Mouse (Mus musculus): ENCODE measurements at regions not wholly inside any gene's neighbourhood (a gene's known extent, or its start where the extent isn't known, plus 50 kb on each side); places are given as distances from the start of the nearest gene placed in this dataset.

GRCm38 (mm10) chr1:186855474-186856036 is 106.4 kb upstream of the Rrp15 start:
- Histone ChIP-seq H3K9me3 (no peaks in the 10 kb centered on the region), H3K4me1 (no peaks in the 10 kb centered on the region), H3K27me3 (ENCODE audit: insufficient read depth, poor library complexity, severe bottlenecking) (no peaks in the 10 kb centered on the region), H3K27ac (no peak overlapping the region), H3K4me3 (no peak overlapping the region), H3K36me3 (no peaks in the 10 kb centered on the region)
- DNase-seq (ENCODE audit: low spot score), result no peak
- 58% methylated on average over 3 of the region's 3 CpGs for WGBS

- WGBS, result 81% methylated on average over 7 of the region's 7 CpGs
- Histone ChIP-seq H3K27me3 (ENCODE audit: insufficient read depth, poor library complexity, severe bottlenecking) (no peaks in the 10 kb centered on the region), H3K36me3 (no peaks in the 10 kb centered on the region), H3K9me3 (no peaks in the 10 kb centered on the region), H3K4me1 (peaks cover 5% of the 10 kb centered on the region; the same call in 1 of the 2 replicates), H3K4me3 (no peak overlapping the region), H3K27ac (no peak overlapping the region)
- DNase-seq (ENCODE audit: low spot score), result no peak
Measured at GRCm38 (mm10) chr1:186845256-186845655, 96.1 kb upstream of the Rrp15 start.

DNA sequence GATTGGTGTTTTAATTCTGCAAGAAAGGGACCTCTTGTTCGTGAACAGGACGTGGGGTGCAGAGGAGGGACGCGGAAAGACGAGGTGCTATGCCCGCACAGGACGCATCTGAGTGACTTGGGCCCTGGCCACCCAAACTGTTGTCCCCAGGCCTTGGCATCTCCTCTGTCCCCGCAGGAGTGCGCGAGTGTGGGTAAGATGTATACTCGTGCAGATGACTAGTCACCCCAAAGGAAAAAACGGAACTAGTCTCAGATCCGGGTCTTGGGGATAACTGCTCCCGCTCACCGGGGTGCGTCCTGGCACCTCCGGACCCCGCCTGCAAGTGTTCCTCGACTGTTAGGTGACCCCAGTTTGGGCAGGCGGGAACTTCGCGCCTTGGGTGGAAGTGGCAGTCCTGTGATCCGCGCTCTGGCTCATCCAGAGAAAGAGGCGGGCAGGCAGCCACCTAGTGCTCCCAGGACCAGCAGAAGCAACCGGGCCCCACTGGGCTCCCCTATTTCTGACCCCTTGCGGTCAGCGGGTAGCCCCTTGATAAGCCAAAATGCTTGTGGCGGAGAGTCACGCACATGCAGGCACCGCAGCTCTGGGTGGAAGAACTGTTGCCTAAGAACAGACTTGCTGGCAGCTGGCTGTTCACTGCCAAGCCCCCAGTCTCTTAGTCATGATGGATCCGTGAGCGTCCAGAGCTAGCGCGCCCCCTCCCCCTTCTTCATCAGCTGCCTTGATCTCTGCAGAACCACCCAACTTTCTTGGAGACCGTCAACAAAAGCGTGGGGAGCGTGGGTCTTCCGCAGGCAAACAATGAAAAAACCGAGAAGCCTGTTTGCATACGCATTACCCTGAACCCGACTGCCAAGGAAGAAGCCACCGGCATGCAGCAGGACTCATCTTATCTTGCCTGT is 85.0 kb upstream of the Rrp15 start:
- Histone ChIP-seq H3K27ac (peak overlapping the region; percentile 86), H3K36me3 (no peaks in the 10 kb centered on the region), H3K4me3 (peak overlapping the region; percentile 65), H3K27me3 (ENCODE audit: insufficient read depth, poor library complexity, severe bottlenecking) (peaks cover 7% of the 10 kb centered on the region), H3K9me3 (no peaks in the 10 kb centered on the region), H3K4me1 (peaks cover 9% of the 10 kb centered on the region)
- no peak for DNase-seq (ENCODE audit: low spot score)
- 1% methylated on average over 43 of the region's 43 CpGs for WGBS

- under 1% methylated on average over 17 of the region's 17 CpGs for WGBS
- Histone ChIP-seq H3K27ac (peak overlapping the region; percentile 86), H3K27me3 (ENCODE audit: insufficient read depth, poor library complexity, severe bottlenecking) (peaks cover 7% of the 10 kb centered on the region), H3K9me3 (no peaks in the 10 kb centered on the region), H3K36me3 (no peaks in the 10 kb centered on the region), H3K4me1 (peaks cover 9% of the 10 kb centered on the region), H3K4me3 (peak overlapping the region; percentile 65)
- no peak for DNase-seq (ENCODE audit: low spot score)
Measured at GRCm38 (mm10) chr1:186833441-186833895, 84.3 kb upstream of the Rrp15 start.

DNA sequence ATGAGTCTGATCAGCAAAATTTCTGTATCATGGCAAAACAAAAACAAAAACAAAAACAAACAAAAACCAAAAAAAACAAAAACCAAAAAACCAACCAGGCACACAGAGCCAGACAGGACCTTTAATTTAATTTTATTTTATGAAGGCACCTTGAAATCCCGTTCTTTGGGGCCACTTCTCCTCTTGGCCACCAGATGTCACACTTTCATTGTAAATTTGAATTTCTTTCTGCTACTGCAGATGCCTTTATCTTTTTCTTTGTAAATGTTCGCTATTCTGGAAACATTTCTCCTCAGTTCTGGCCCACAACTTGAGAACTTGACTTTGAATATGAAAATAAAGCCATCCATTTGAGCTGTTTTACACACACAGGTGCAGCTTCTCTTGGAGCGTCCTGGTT is 78.6 kb upstream of the Rrp15 start:
- DNase-seq (ENCODE audit: low spot score), result no peak
- H3K4me3 ChIP-seq, result no peak overlapping the region
- no peaks in the 10 kb centered on the region for H3K9me3 ChIP-seq
- H3K4me1 ChIP-seq, result 0 out of 2 replicates have a peak, but pooled peaks cover 5% of the 10 kb centered on the region
- 30% methylated on average over 3 of the region's 3 CpGs for WGBS
- peaks cover 7% of the 10 kb centered on the region for H3K27me3 ChIP-seq (ENCODE audit: insufficient read depth, poor library complexity, severe bottlenecking)
- H3K36me3 ChIP-seq, result no peaks in the 10 kb centered on the region
- H3K27ac ChIP-seq, result no peak overlapping the region

DNA sequence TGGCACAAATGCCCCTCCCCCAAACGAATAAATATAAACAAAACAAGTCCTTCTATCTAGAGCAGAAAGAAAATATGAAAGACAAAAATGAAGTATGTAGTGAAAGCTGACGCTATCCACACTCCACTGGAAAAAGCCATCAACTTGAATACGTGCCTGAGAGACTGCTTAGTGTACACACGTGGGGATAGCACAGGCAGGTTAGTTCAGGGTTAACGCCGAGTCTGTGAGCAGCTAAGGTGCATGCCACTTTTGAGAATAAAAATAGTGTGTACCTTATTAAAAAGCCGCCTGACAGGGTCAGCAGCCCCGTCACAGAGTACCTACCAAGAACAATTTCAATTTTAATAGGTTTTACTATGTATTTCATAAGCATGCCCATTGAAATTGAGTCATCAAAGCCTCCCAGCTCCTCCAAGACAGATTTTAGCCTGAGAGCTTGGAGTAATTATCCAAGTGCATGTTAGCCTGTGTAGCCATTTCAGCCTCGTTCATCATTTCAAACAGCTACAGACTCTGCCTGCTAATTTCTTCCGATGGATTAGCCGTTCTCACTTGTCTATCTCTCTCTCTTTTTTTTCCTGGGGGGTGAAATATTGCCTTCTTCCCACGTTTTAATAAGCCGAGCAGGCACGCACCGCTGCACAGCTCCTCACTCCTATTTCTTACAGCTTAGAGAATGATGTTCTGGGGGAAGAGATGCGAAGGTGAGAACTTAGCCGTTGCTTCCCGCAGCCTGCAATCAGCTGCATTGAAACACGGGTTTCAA is 59.2 kb upstream of the Rrp15 start:
- WGBS, result 77% methylated on average over 19 of the region's 19 CpGs
- no peak for DNase-seq (ENCODE audit: low spot score)

GRCm38 (mm10) chr1:186804451-186804850 is 55.3 kb upstream of the Rrp15 start:
- Histone ChIP-seq H3K27ac (no peak overlapping the region), H3K27me3 (ENCODE audit: insufficient read depth, poor library complexity, severe bottlenecking) (no peaks in the 10 kb centered on the region), H3K4me1 (no peaks in the 10 kb centered on the region), H3K36me3 (no peaks in the 10 kb centered on the region), H3K4me3 (no peak overlapping the region), H3K9me3 (no peaks in the 10 kb centered on the region)
- 86% methylated on average over 5 of the region's 5 CpGs for WGBS
- DNase-seq (ENCODE audit: low spot score), result no peak

More for the DNA sequence above, 59.2 kb upstream of the Rrp15 start:
- Histone ChIP-seq H3K9me3 (no peaks in the 10 kb centered on the region), H3K27me3 (ENCODE audit: insufficient read depth, poor library complexity, severe bottlenecking) (no peaks in the 10 kb centered on the region), H3K4me1 (no peaks in the 10 kb centered on the region), H3K36me3 (no peaks in the 10 kb centered on the region), H3K27ac (no peak overlapping the region), H3K4me3 (no peak overlapping the region)
